Mouse (Mus musculus) inflammation-experienced regulatory T-cells, adult 6 months (primary cell): ENCODE measurements around the gene Vmn1r38. TPM values are rescaled to one million over a fixed set of nuclear protein-coding genes. Genes with fewer than 3 reads are reported as not detected.
"Not testable (repeated sequence)": the region's sequence is repeated elsewhere in the genome, so short reads cannot be mapped to it uniquely, and the experiment has no call there.

ENCODE experiments used
- ATAC-seq: one replicate; pipeline ENCODE4 v1.8.0; 2017
- polyA plus RNA-seq, 3 experiments: library from polyadenylated mRNA; unstranded; fragments of 100-300 nt; shearing (Covaris generic); gene quantifications; one replicate each; pipeline ENCODE4 v1.2.1; 2017

Vmn1r38 gene
- under 1 TPM in 2 of 3 experiments, not detected in 1; 0.10 to 0.12 TPM for polyA plus RNA-seq

DNA sequence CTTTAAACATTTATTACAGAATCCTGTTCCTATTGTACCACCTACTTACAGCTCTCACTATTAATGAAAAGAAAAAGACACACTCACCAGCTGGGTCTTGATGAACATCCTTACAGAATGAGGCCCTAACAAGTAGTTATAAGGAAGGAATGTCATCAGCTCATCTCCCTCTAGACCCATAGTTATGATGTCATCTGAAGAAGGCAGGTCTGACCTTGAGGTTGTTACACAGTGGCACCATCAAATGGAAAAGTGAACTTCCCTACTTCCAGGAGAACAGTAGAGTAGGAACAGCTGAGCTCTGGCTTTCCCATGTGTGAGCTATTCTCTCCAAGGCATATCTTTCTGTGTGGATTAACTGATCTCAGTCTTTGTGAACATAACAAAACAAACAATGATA, at the start of gene Vmn1r38:
Gene Vmn1r38, minus strand, starts transcription at position 101 of the 400 bp plus-strand sequence.
- not testable (repeated sequence) for ATAC-seq

DNA sequence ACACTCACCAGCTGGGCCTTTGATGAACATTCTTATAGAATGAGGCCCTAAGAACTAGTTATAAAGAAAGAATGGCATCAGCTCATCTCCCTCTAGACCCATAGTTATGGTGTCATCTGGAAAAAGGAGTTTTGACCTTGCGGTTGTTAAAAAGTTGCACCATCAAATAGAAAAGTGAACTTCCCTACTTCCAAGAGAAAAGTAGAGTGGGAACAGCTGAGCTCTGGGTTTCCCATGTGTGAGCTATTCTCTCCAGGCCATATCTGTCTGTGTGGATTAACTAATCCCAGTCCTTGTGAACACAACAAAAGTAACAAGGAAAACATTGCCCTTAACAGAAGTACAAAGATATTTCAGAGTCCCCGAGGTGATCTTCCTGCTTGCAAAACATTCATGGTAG, 28.1 kb upstream of the Vmn1r38 start, which contains the start of gene Vmn1r39:
Gene Vmn1r39, minus strand, starts transcription at position 101 of the 400 bp plus-strand sequence.
- ATAC-seq = no peak

DNA sequence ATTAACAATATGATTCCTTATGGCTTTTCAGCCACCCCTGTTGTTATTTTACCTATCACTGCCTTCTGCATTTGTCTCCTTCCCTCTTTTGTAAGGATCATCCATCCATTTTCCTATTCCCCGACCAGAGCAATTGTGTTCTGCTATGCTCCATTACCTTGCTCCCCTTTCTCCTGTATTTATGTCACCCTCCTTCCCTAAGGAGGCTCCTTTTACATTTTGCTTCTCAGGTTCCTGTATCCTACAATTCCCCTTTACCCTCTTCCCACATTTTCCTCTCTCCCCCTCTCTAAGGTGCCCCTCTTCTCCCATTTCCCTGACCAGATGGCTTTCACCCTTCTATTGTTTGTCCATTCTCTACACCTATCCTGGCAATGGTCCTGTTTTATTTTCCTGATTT, 23.9 kb upstream of the Vmn1r38 start:
- ATAC-seq = no peak

DNA sequence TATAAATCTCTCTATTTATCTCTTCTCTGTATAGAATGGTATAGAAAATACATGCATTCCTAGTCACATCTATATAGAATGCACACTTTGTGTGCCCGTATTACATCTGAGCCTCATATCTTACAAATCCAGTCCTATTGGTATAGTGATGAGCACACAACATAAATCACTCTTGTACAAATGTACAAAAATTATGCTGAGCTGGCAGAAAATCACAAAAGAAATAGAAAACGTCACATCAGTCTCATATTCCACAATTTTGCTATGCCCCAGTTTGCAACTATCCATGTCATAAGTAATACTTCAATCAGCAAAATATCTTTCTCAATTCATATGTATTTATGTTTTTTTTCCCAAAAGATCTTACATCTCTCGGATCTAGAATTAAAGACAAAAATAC, 23.3 kb upstream of the Vmn1r38 start:
- no peak for ATAC-seq

DNA sequence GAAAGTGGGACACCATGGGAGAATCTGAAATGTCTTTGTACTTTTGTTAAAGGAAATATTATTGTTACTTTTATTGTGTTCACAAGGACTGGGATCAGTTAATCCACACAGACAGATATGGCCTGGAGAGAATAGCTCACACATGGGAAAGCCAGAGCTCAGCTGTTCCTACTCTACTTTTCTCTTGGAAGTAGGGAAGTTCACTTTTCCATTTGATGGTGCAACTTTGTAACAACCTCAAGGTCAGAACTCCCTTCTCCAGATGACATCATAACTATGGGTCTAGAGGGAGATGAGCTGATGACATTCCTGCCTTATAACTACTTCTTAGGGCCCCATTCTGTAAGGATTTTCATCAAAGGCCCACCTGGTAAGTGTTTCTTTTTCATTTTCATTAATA, 53.3 kb downstream of the Vmn1r38 start, which contains the start of gene Vmn1r37:
Gene Vmn1r37, plus strand, starts transcription at position 301 of the 400 bp plus-strand sequence.
- not testable (repeated sequence) for ATAC-seq

Other genes with a start within 250 kb of the Vmn1r38 start
- 100 to 1,000 TPM in 1 of 3 experiments, 10 to 100 TPM in 2; 27.1 to 108 (median 32.2) TPM for gene Mad2l1, start 247.2 kb downstream of the Vmn1r38 start, polyA plus RNA-seq
- gene Vmn1r32, start 222.5 kb downstream of the Vmn1r38 start, polyA plus RNA-seq = under 1 TPM in 1 of 3 experiments, not detected in 2; 0.16 TPM
- gene Vmn1r33, start 164.3 kb downstream of the Vmn1r38 start, polyA plus RNA-seq = not detected
- gene Vmn1r34, start 138.7 kb downstream of the Vmn1r38 start, polyA plus RNA-seq = not detected
- not detected for gene Vmn1r35, start 96.7 kb downstream of the Vmn1r38 start, polyA plus RNA-seq
- not detected for gene Vmn1r36, start 63.5 kb downstream of the Vmn1r38 start, polyA plus RNA-seq
- not detected for gene Vmn1r37, start 53.2 kb downstream of the Vmn1r38 start, polyA plus RNA-seq
- not detected for gene Vmn1r39, start 28.0 kb upstream of the Vmn1r38 start, polyA plus RNA-seq
- 10 to 100 TPM in 2 of 3 experiments, 1 to 10 TPM in 1; 3.7 to 12.6 (median 12.2) TPM for gene Gng12, start 113.8 kb upstream of the Vmn1r38 start, polyA plus RNA-seq